Mouse (Mus musculus) skeletal muscle tissue, adult 2 months (tissue): ENCODE results near the gene Il17rb.

Experiments used
- DNase-seq: peaks from one replicate; pipeline ENCODE4 v3.0.0-alpha.2; 2012; ENCODE audit warnings: low read depth, low spot score

Gene Il17rb

GRCm38 (mm10) chr14:30016666-30017065 is 8.0 kb upstream of the Il17rb start:
- no peak for DNase-seq

GRCm38 (mm10) chr14:30015008-30015407 is 6.3 kb upstream of the Il17rb start:
- DNase-seq, result no peak

- DNase-seq, result no peak
Measured at GRCm38 (mm10) chr14:30014487-30014886, 5.8 kb upstream of the Il17rb start.

DNA sequence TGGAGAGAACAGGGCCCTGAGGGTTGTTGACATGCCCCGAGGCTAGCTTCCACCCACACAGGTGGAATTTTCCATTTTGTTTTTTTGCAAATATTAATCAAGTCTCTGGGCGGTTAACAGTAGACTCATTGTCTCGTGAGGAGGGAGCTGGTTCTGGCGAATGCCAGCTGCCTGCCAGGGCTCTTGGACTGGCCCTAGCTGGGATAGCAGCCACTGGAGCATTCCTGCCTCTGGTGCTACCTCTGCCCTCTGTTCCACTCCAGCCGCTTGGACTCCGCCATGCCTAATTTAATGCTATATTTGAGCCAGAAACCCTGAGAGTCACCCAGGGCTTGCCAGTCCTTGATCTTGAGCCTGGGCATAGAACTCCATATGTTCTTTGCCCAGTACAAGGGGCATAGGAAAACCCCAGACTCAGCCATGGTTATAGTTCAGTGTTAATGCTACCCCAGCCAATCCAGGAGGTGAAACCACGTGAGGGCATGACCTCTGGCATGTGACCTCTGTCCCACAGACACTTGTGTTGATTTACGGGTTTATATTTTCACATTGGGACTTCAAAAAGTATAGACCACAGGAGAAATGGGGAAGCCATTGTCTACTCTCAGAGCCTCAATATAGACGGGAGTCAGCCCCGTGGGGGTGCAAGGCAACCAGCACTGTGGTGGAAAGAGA is 3.3 kb upstream of the Il17rb start:
- no peak for DNase-seq

- no peak for DNase-seq
Measured at GRCm38 (mm10) chr14:30009864-30010560, 1.3 kb upstream of the Il17rb start.

DNA sequence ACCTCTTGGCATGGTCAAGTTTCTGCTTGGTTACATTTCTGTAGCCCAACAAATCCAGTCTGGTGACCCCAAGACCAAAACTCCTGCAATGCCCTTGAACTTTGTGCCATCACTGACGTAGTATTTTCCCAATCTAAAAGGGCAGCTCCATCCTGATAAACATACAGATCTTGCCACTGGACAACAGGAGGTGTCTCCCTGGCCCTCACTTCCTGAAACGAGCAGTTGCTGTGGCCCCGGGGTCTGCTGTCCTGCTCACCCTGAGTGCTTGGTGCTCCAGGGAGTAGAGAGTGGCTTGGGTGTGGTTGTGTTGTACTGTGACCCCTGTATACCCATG is 9.3 kb downstream of the Il17rb start:
- no peak for DNase-seq

GRCm38 (mm10) chr14:29998747-29999474 is 9.8 kb downstream of the Il17rb start:
- no peak for DNase-seq

- no peak for DNase-seq
Measured at GRCm38 (mm10) chr14:29997345-29997744, 11.4 kb downstream of the Il17rb start.

- no peak for DNase-seq
Measured at GRCm38 (mm10) chr14:29996000-29996751, 12.5 kb downstream of the Il17rb start.

- DNase-seq, result no peak
Measured at GRCm38 (mm10) chr14:29994976-29995375, 13.7 kb downstream of the Il17rb start.

- no peak for DNase-seq
Measured at GRCm38 (mm10) chr14:29988337-29988736, 20.4 kb downstream of the Il17rb start.

DNA sequence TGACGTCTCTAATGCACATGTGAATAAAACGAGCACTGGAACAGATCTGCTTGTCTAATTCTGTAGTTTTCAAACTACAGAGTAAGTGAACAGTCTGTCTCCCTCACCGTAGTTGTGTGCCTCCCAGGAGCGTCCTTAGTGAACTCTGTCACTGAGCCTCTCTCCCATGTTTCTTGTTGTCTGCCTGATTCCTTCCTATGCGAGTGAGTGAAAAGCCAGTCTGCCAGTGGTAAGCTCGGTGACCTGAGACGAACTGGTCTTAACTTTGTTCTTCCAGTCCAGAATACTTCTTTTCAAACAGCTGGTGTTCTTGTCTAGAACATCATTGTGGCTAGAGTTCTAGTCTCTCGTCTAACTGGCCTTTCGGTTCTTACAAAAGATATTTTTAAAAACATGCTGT is 21.0 kb downstream of the Il17rb start:
- no peak for DNase-seq

DNA sequence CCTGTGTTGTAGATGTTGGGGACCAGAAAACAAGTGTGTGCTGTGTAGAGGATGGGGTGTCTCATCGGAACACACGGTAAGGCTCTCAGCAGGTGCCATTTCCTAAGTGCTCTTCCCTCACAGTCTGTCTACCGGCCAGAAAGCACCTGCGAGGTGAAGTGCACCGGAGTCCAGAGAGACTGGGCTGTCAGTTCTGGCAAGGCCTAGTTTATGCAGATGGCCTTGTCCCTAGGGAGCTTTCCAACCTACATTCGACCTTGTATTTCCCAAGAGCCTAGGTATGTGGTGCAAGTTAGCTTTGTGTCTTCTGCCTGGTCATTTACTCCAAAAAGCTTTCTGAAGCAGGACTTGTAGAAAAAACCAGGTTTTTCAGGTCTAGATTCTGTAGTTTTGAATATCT is 21.4 kb downstream of the Il17rb start:
- DNase-seq, result no peak

- DNase-seq, result no peak
Measured at GRCm38 (mm10) chr14:29986096-29986495, 22.6 kb downstream of the Il17rb start.

DNA sequence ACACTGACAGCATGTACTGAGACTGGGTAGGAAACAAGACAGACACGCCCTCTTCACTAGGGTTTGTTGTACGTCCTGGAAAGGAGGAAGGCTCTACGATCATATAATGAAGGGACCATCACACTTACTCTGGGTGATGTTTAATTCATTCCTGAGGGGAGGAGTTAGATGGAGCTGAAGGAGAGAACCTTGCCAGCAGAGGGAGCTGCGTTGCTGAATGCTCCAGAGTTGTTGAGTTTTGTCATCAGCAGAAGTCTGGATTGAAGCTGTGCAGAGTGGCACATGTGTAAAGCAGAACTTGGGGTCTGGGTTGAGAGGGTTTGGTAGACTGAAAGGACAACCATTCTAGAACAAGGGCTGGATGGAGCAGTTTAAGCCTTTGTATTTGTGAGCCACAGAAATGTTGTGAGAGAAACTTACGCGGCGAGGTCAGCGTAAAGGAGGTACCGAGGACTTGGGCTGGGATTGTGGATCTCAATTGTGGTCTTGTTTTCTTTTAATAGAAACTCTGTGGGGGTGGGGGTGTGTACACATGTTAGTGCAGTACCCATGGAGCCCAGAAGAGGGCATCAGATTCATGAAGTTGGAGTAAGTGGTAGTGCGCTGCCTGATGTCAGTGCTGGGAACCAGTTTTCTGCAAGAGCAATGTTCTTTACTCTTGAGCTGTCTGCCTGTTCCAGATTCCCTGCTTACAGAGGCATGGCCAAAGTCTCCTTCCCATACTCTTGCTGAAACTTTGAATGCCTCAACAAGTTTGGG is 28.1 kb downstream of the Il17rb start:
- no peak for DNase-seq

- DNase-seq, result peak; percentile 87
Measured at GRCm38 (mm10) chr14:29978254-29979204, 30.2 kb downstream of the Il17rb start, which contains the start of gene Actr8. Gene Actr8, plus strand, starts transcription at chr14:29978337.

DNA sequence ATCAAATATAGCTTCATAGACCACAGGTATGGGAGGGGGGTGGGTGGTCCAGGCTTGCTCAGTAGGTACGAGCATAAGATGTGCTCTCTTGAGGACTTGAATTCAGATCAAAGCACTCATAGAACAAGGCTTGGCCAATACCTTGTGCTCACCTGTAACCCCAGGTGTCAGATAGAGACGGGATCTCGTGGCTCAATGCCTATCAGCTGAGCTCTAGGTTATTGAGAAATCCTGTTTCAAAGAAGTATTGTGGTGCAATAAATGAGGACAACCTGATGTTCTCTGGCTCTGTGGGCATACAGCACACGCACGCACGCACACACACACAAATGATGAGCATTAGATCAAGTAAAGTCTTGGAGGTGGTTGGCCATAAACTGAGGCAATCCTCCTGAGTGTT is 31.8 kb downstream of the Il17rb start:
- no peak for DNase-seq

GRCm38 (mm10) chr14:29971993-29972392 is 36.7 kb downstream of the Il17rb start:
- DNase-seq, result no peak

DNA sequence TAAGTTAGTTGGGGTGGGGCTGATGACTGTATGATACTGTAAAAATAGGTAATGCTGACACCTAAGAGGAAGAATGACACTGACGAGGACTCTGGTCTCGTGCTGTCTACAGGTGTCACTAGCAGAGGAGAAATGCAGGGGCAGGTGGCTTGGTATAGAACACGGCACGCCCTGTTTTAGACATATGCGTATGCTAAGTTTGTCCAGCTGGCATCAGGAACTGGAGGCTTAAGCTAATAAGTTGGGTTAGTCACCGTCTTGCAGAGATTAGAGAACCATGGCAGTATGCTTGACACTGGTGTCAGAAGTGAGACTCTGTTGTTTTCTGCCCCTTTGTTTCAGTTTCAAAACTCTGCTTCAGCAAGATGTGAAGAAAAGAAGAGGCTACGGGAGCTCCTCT is 37.2 kb downstream of the Il17rb start:
- DNase-seq, result no peak
